Mouse (Mus musculus): ENCODE measurements around the gene Accsl. TPM values are rescaled to one million over a fixed set of nuclear protein-coding genes. Genes with fewer than 3 reads are reported as not detected.

The Accsl gene
- total RNA-seq, 2 experiments from 2014 or later = 0.24 TPM; not detected in 1

- DNase-seq = no peak
- intact Hi-C loops (cut with DNase I) = no loop called here
These were observed 55.6 kb downstream of the Accsl start for GRCm38 (mm10) chr2:93813343-93813742.

- DNase-seq = peak; percentile 48 to 74
- intact Hi-C loops (cut with DNase I) = no loop called here
These were observed 57.1 kb downstream of the Accsl start for GRCm38 (mm10) chr2:93811812-93812211.

GRCm38 (mm10) chr2:93809931-93810330 lies 59.0 kb downstream of the Accsl start:
- intact Hi-C loops (cut with DNase I) = loop anchor here (1.0 kb wide), 1 partner anchor 335 kb away; no protein-coding TSS in a partner anchor
- DNase-seq = peak; percentile 36 to 47

- intact Hi-C loops (cut with DNase I) = no loop called here
These were observed 60.9 kb downstream of the Accsl start for GRCm38 (mm10) chr2:93808071-93808470.

GRCm38 (mm10) chr2:93807440-93807839 lies 61.5 kb downstream of the Accsl start:
- DNase-seq = no peak
- intact Hi-C loops (cut with DNase I) = no loop called here

More at GRCm38 (mm10) chr2:93808071-93808470, 60.9 kb downstream of the Accsl start:
- DNase-seq = no peak

- intact Hi-C loops (cut with DNase I) = no loop called here
- no peak for DNase-seq
These were observed 62.3 kb downstream of the Accsl start for GRCm38 (mm10) chr2:93806487-93807201.

GRCm38 (mm10) chr2:93805523-93805922 lies 63.4 kb downstream of the Accsl start:
- DNase-seq = no peak
- intact Hi-C loops (cut with DNase I) = no loop called here

Other genes starting within 250 kb of the Accsl start
- gene Alx4, start 226.8 kb downstream of the Accsl start, total RNA-seq (2021) = under 1 TPM; 0.10 to 0.12 TPM
- 10 to 100 TPM; 58.0 to 59.9 TPM for gene Ext2, start 46.6 kb downstream of the Accsl start, total RNA-seq (2021)
- 1 to 10 TPM; 5.4 to 7.6 TPM for gene Accs, start 19.2 kb downstream of the Accsl start, total RNA-seq (2021)
- gene Gm13889, start 88.0 kb upstream of the Accsl start, total RNA-seq (2021) = 10 to 100 TPM; 25.3 to 29.4 TPM
- gene Gm27027, start 127.2 kb upstream of the Accsl start, total RNA-seq (2021) = 1 to 10 TPM in 1 of 2 experiments, not detected in 1; 1.0 TPM
- 10 to 100 TPM; 70.0 to 78.2 TPM for gene Alkbh3, start 141.7 kb upstream of the Accsl start, total RNA-seq (2021)

Data from heart, postnatal 10 days (tissue).